Mouse (Mus musculus): ENCODE data around the gene Gm9936.
"Not testable (repeated sequence)": the region's sequence is repeated elsewhere in the genome, so short reads cannot be mapped to it uniquely, and the experiment has no call there.

Gene Gm9936

GRCm38 (mm10) chr5:114858582-114858981 lies at the start of gene Gm9936:
TSS of gene Gm9936 (minus strand) at chr5:114858682.
- no peak for DNase-seq (ENCODE audit: low read depth, low spot score)

DNA sequence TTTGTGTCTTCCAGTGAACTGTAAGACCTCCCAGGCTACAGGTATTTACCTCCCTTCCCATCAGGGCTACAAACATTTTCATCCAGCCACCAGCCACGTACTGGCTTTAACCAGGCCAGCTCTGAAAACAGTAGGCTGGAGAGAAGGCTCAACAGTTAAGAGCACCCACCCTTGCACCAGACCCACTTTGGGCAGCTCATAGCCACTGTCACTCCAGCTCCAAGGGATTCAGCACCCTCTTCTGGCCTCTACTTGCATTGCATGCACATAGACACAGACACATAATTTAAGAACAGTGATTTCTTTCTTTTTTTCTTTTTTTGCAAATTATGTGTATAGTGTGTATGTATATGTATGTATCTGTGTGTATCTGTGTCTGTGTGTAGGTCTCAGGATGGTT lies 43.9 kb upstream of the Gm9936 start:
- DNase-seq (ENCODE audit: low read depth, low spot score) = no peak

DNA sequence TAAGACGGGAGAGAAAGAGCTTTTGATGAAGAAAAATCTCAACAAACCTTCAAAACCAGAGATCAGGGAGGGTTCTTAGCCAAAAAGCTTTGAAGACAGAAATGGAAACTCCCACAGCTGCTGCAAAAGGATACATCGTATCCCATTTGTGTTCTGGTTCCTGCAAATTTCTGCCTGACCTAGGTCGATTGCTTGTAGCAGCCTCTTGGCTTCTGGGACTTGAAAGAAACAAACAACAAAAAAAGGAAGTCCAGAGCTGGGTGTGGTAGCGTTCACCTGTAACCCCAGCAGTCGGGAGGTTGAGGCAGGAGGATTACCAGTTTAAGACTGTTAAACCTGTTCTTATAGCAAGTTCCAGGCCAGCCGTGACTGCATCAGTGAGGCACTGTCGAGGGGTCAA lies 40.4 kb upstream of the Gm9936 start:
- no peak for DNase-seq (ENCODE audit: low read depth, low spot score)

DNA sequence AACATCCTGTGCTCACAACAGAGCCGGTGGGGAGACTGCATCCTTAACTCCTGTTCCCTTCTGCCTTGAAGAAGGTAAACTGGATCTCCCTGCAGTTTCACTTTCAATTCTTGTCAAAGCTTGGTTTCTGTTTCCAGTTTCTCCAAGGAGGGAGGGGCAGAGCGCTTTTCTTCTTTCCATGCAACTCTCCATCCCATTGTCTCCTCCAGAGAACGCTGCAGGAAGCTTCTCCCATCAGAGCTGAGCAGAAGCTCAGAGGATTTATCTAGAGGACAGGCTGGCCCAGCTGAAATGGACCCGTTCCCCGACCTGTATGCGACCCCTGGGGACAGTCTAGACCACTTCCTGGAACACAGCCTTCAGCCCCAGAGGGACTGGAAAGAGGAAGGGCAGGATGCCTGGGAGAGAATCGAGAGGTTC lies 38.9 kb upstream of the Gm9936 start:
- no peak for DNase-seq (ENCODE audit: low read depth, low spot score)

GRCm38 (mm10) chr5:114896688-114897373 lies 38.3 kb upstream of the Gm9936 start, which contains the start of gene Oasl2:
TSS of gene Oasl2 (plus strand) at chr5:114896936.
- DNase-seq (ENCODE audit: low read depth, low spot score) = no peak

DNA sequence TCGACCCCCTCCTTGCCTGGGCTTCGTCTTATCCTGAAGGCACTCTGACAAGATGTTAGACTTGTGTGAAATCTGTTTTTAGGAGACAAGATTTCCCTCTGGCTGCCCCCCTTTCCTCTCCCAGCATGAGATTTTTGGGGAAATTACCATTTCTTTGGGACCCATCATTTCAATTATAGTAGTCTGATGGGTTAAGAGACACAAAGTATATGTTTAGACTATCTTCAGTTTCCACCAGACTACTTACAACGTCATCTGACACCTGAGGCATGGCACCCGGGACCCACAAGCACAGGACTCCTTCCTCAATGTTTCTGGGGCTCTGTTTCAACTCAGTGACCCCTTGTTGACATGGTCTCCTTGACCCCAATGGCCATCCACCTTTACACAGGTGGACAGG lies 37.1 kb upstream of the Gm9936 start:
- DNase-seq (ENCODE audit: low read depth, low spot score) = no peak

GRCm38 (mm10) chr5:114888995-114889394 lies 30.5 kb upstream of the Gm9936 start:
- DNase-seq (ENCODE audit: low read depth, low spot score) = no peak

DNA sequence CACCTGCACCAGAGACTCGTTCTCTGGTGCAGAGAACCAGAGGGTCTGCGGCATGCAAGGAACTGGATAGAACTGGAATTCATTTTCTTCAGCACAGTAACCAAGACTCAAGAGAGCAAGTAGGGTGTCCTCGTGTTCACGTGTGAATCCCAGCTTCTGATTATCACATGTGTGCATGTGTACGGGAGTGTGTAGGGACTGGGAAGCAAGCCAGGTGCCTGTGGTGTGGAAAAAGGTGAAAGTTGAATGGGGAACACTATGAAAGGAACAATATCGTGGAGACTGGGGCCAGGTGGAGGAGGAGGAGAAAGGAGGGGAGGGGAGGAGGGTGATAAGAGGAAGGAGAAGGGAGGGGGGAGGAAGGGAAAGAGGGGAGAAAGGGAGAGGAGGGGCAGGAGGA lies 28.3 kb upstream of the Gm9936 start:
- DNase-seq (ENCODE audit: low read depth, low spot score) = no peak

GRCm38 (mm10) chr5:114883022-114883421 lies 24.5 kb upstream of the Gm9936 start:
- DNase-seq (ENCODE audit: low read depth, low spot score) = no peak

DNA sequence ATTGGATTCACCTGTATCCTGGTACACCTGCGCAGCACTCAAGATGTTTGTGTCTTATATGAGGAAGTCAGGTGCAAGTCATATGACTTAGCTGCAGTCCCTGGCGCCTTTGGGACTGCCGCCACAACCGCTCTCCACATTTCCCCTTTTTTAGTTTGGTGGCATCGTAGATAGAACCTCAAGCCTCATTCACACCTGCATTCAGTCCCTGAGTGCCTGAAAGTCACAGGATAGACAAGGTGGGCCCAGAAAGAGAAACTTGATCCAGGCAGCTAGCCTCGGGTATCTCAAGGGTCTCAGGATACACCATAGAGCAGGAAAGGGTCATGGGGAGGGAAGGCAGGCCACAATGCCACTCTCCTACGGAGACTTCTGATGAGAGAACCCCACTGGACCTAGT lies 23.8 kb upstream of the Gm9936 start:
- not testable (repeated sequence) for DNase-seq (ENCODE audit: low read depth, low spot score)

- no peak for DNase-seq (ENCODE audit: low read depth, low spot score)
These were observed 20.9 kb upstream of the Gm9936 start for GRCm38 (mm10) chr5:114879399-114879798.

- no peak for DNase-seq (ENCODE audit: low read depth, low spot score)
These were observed 19.0 kb upstream of the Gm9936 start for GRCm38 (mm10) chr5:114877487-114877886.

DNA sequence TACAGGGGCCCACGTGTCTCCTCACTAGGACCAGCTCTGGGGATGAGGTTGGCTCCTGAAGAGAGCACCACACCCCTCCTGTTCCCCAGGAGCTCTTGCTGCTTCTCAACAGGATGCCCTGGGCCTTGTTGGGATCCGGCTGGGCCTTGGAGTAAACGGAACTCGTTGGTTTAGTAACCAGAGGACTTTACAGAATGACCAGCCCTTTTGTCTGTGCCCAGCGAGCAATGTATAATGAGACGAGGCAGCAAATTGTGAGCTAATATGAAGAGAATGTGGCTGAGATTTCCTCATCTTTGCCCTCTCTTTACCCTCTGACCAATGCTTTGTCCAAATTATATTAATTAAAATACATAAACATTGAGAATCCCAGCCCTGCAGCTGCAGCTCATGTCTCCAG lies 17.8 kb upstream of the Gm9936 start:
- no peak for DNase-seq (ENCODE audit: low read depth, low spot score)

DNA sequence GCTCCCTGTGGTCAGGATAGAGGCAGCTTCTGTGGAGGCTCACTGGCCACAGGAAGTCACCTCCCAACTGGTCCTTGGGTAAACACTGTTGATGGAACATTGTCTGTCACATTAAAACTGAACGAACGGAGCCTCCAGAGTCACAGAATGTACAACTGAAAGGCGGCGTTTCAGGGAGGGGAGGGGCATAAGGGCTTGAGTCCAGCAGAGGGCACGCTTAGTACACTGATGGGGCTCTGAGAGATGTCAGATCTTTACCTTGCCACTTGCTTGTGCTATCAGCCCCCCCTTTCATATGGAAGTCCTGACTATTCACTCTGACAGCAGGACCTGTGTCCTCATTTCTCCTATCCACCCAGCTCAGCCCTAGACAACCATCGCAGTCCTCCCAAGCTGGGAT lies 17.4 kb upstream of the Gm9936 start:
- DNase-seq (ENCODE audit: low read depth, low spot score) = no peak

GRCm38 (mm10) chr5:114865279-114865678 lies 6.8 kb upstream of the Gm9936 start:
- no peak for DNase-seq (ENCODE audit: low read depth, low spot score)

DNA sequence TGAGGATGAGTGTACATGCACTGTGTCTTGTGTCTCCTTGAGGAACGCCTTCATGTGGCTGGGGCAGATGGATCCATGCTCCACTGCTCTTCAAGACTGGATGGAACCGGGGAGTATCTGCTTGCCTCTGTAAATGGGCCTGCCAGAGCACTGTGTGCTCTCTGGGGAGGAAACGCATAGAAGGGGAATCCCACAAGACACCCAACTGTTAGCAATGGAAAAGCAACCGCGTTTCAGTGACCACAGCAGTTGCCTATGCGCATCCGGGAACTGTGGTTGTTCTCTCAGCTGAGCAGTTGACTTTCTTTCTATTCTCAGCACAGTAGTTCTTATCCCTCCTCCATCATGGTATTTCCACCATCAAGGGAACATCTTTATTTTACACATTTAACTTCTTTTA lies 6.3 kb upstream of the Gm9936 start:
- DNase-seq (ENCODE audit: low read depth, low spot score) = no peak

- DNase-seq (ENCODE audit: low read depth, low spot score) = no peak
These were observed 3.2 kb upstream of the Gm9936 start for GRCm38 (mm10) chr5:114861730-114862129.

- peak; percentile 64 for DNase-seq (ENCODE audit: low read depth, low spot score)
These were observed 771 bp upstream of the Gm9936 start for GRCm38 (mm10) chr5:114859253-114859652.

- DNase-seq (ENCODE audit: low read depth, low spot score) = not testable (repeated sequence)
These were observed 5.1 kb downstream of the Gm9936 start, which contains the start of gene 4930519G04Rik for GRCm38 (mm10) chr5:114853364-114853763. TSS of gene 4930519G04Rik (plus strand) at chr5:114853664.

GRCm38 (mm10) chr5:114851565-114852236 lies 6.8 kb downstream of the Gm9936 start:
- no peak for DNase-seq (ENCODE audit: low read depth, low spot score)

DNA sequence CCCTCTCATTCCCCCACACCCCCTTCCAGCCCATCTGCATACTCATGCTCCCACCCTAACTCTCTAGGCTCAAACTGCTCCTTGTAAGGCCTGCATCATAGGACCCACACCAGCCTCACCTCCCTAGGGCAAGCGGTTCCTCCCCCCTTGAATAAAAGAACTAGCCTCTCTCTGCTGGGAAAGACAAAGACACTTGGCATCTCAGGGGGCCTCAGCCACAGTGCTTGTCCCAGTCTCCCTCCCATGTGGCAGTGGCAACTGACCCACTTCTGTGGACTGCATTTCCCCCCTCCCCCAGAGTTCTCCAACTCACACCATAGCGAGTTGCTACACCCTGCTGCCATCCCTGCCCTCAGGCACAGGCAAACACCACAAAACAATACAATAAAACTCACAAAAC lies 14.1 kb downstream of the Gm9936 start:
- not testable (repeated sequence) for DNase-seq (ENCODE audit: low read depth, low spot score)

GRCm38 (mm10) chr5:114842674-114843073 lies 15.8 kb downstream of the Gm9936 start:
- no peak for DNase-seq (ENCODE audit: low read depth, low spot score)

DNA sequence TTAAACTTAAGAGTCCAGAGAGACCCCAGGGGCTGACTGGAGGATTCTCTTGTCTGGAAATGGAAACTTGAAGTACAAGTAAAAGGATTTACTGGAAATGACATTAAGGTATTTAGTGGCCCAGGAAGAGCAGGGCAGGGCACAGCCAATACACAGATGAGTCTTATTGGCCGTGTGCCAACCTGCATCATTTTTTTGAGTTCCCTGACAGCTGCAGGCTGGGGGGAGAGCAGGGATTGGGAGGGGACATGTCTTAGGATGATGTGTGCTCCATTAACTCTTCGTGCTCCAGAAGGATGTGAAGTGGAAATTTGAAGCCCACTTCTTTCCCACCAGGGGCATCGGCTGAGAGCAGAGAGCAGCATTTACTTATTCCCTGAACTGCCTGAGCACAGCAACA lies 16.3 kb downstream of the Gm9936 start:
- not testable (repeated sequence) for DNase-seq (ENCODE audit: low read depth, low spot score)

Measured in brain, embryonic 18.5 days (tissue).